Mouse (Mus musculus) small intestine, adult 2 months (tissue): ENCODE data around the gene Zc3h12c.

Source experiments
- CTCF ChIP-seq: fragments of 200-500 bp; IDR thresholded peaks from 2 replicates; pipeline ENCODE4 v1.5.1; 2012; ENCODE audit warnings: low read depth, mild to moderate bottlenecking, control low read depth, inconsistent platforms, low read length, moderate library complexity, mixed read lengths; ENCODE audit not compliant: insufficient replicate concordance, insufficient read length; ENCODE audit errors: extremely low read depth
- POLR2A ChIP-seq: fragments of 200-500 bp; IDR thresholded peaks from 2 replicates; pipeline ENCODE4 v1.6.1; 2012; ENCODE audit warnings: low read depth, mild to moderate bottlenecking, control low read depth, inconsistent platforms, low read length, moderate library complexity

- TF ChIP-seq CTCF (no peak), POLR2A (no peak)
Measured at GRCm38 (mm10) chr9:52110738-52111137, 57.6 kb downstream of the Zc3h12c start.
